Mouse (Mus musculus): ENCODE data around the gene Atxn3. TPM values are rescaled to one million over a fixed set of nuclear protein-coding genes. Genes with fewer than 3 reads are reported as not detected.

Gene Atxn3
- total and polyA plus RNA-seq, 2 experiments from 2014 or later: 8.0 to 12.4 TPM

DNA sequence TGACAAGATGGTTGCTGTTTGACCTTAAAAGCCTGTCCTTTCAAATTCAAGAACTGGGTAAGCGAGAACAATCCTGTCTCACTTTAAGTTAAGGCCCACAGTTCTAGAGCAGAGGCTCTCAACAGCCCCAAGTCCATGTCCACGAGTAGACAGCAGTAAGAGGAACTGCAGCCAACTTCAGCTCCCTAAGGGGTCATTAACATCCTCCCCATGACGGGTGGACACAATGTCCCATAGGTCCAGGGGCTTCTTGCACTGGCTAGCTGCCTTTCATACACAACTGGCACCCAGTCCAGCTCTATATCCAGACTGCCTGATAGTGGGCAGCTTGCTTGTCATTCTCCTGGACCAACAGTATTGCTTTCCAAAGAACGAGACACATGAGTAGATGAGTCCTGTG lies 9.2 kb downstream of the Atxn3 start:
- H3K27ac ChIP-seq (ENCODE audit: low read depth, low read length): no peak overlapping the region
- no peak overlapping the region for H3K4me3 ChIP-seq (ENCODE audit: low read depth, low read length)
- no peaks in the 10 kb centered on the region for H3K9me3 ChIP-seq (ENCODE audit: low read length)
- DNase-seq (ENCODE audit: low spot score) (no peak), ATAC-seq (ENCODE audit: low FRiP score) (no peak)
- 73% methylated on average over 4 of the region's 4 CpGs for WGBS
- no peak overlapping the region for H3K4me2 ChIP-seq (ENCODE audit: low read depth, low read length, poor library complexity, severe bottlenecking)
- TF ChIP-seq CTCF (IDR thresholded peaks at IDR 0.05): no peak
- no peak overlapping the region for H3K9ac ChIP-seq (replicated peaks; ENCODE audit: low read length, poor library complexity, severe bottlenecking)
- H3K36me3 ChIP-seq (ENCODE audit: insufficient read depth, low read length): peaks cover 22% of the 10 kb centered on the region; the same call in 1 of the 2 replicates
- H3K27me3 ChIP-seq (ENCODE audit: insufficient read depth, low read length): no peaks in the 10 kb centered on the region
- H3K4me1 ChIP-seq (ENCODE audit: insufficient read depth, low read length): no peaks in the 10 kb centered on the region

DNA sequence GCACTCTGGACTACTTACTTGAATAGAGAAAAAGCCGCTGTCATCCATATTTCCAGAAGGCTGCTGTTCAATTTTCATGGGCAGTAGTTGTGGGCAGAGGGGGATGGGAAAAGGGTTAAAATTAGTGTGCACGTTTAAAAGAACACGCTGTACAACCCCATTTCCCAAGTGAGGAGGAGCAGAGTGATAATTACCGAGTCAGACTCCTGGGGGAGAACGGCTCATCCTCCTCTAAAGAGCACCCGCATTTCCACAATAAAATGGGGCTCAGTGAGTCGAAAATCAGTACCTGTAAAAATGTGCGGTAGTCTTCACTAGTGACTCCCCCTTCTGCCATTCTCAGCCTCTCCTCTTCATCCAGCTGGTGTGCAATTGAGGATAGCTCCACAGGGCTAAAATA lies 10.1 kb downstream of the Atxn3 start:
- ATAC-seq (ENCODE audit: low FRiP score) (no peak), DNase-seq (ENCODE audit: low spot score) (no peak)
- H3K9me3 ChIP-seq (ENCODE audit: low read length): no peaks in the 10 kb centered on the region
- no peaks in the 10 kb centered on the region for H3K27me3 ChIP-seq (ENCODE audit: insufficient read depth, low read length)
- H3K27ac ChIP-seq (ENCODE audit: low read depth, low read length): no peak overlapping the region
- H3K4me2 ChIP-seq (ENCODE audit: low read depth, low read length, poor library complexity, severe bottlenecking): no peak overlapping the region
- no peak for TF ChIP-seq CTCF (IDR thresholded peaks at IDR 0.05)
- H3K36me3 ChIP-seq (ENCODE audit: insufficient read depth, low read length): peaks cover 22% of the 10 kb centered on the region; the same call in 1 of the 2 replicates
- WGBS: 89% methylated on average over 8 of the region's 8 CpGs
- H3K9ac ChIP-seq (replicated peaks; ENCODE audit: low read length, poor library complexity, severe bottlenecking): no peak overlapping the region
- no peaks in the 10 kb centered on the region for H3K4me1 ChIP-seq (ENCODE audit: insufficient read depth, low read length)
- no peak overlapping the region for H3K4me3 ChIP-seq (ENCODE audit: low read depth, low read length)

DNA sequence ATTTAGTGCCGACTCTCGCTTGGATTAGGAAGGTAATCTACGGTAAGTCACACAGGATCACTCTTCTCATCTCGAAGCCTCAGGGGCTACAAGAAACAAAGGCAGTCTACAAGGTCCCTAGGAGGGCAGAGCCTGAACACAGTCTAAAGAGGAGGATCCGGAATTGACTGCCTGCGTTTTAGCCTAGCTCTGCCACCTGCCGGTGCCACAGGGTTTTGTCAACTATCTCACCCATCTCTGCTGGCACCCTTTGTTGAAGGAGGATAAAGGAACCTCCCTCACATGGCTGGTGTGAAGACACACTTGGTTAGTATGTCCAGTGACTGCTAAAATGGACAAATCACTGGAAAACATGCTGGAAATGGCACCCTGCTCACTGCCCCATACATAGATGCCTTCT lies 20.5 kb downstream of the Atxn3 start:
- ATAC-seq (ENCODE audit: low FRiP score) (no peak), DNase-seq (ENCODE audit: low spot score) (no peak)
- Histone ChIP-seq H3K4me2 (ENCODE audit: low read depth, low read length, poor library complexity, severe bottlenecking) (no peak overlapping the region), H3K9me3 (ENCODE audit: low read length) (no peaks in the 10 kb centered on the region), H3K36me3 (ENCODE audit: insufficient read depth, low read length) (peaks cover 43% of the 10 kb centered on the region), H3K27me3 (ENCODE audit: insufficient read depth, low read length) (no peaks in the 10 kb centered on the region), H3K4me3 (ENCODE audit: low read depth, low read length) (no peak overlapping the region), H3K9ac (replicated peaks; ENCODE audit: low read length, poor library complexity, severe bottlenecking) (no peak overlapping the region), H3K27ac (ENCODE audit: low read depth, low read length) (no peak overlapping the region), H3K4me1 (ENCODE audit: insufficient read depth, low read length) (no peaks in the 10 kb centered on the region)
- peak; percentile 15; the same call in 1 of the 2 replicates for TF ChIP-seq CTCF (IDR thresholded peaks at IDR 0.05)
- WGBS: 82% methylated on average over 7 of the region's 7 CpGs

DNA sequence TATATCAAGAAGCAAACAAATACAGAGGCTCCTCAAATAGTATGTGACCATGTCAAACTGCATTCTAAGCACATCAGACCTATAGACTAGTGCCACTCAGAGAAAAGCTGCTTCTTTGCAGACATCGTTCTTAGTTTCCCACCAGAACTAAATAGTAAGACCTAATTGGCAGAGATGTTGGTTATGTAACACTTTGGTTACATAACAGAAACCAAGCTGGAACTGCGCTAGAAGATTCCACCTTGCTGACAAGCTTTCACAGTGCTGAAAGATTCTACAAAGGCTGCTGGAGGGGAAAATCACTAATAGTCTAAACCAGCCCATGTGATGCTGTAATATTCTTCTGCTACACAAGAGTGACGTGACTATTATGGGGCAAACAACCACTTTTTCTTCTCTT lies 22.8 kb downstream of the Atxn3 start:
- no peaks in the 10 kb centered on the region for H3K4me1 ChIP-seq (ENCODE audit: insufficient read depth, low read length)
- DNase-seq (ENCODE audit: low spot score) (no peak), ATAC-seq (ENCODE audit: low FRiP score) (no peak)
- H3K4me3 ChIP-seq (ENCODE audit: low read depth, low read length): no peak overlapping the region
- H3K4me2 ChIP-seq (ENCODE audit: low read depth, low read length, poor library complexity, severe bottlenecking): no peak overlapping the region
- 96% methylated on average over 3 of the region's 3 CpGs for WGBS
- no peak for TF ChIP-seq CTCF (IDR thresholded peaks at IDR 0.05)
- no peaks in the 10 kb centered on the region for H3K9me3 ChIP-seq (ENCODE audit: low read length)
- no peak overlapping the region for H3K27ac ChIP-seq (ENCODE audit: low read depth, low read length)
- peaks cover 44% of the 10 kb centered on the region for H3K36me3 ChIP-seq (ENCODE audit: insufficient read depth, low read length)
- H3K9ac ChIP-seq (replicated peaks; ENCODE audit: low read length, poor library complexity, severe bottlenecking): no peak overlapping the region
- H3K27me3 ChIP-seq (ENCODE audit: insufficient read depth, low read length): no peaks in the 10 kb centered on the region

DNA sequence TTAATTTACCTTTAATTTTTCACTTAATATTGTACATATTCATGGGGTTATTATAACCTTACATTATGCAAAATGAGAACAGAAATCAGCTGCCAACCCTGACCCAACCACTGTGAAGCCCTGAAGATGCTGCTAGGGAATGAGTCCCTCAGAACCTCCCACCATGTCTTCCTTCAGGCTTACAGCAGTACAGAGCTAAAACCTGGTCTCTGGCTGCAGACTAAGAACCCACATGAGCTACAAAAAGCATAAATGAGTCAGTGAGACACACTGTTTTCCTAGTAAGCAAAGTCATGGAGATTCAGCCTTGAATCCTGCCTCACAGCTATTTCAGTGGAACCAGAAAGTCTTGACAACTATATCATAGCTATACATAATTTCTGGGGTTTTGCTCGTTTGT lies 29.6 kb downstream of the Atxn3 start:
- 88% methylated on average over 1 of the region's 1 CpGs for WGBS
- H3K4me3 ChIP-seq (ENCODE audit: low read depth, low read length): no peak overlapping the region
- H3K4me1 ChIP-seq (ENCODE audit: insufficient read depth, low read length): no peaks in the 10 kb centered on the region
- DNase-seq (ENCODE audit: low spot score) (no peak), ATAC-seq (ENCODE audit: low FRiP score) (no peak)
- H3K27me3 ChIP-seq (ENCODE audit: insufficient read depth, low read length): no peaks in the 10 kb centered on the region
- TF ChIP-seq CTCF (IDR thresholded peaks at IDR 0.05): no peak
- no peak overlapping the region for H3K4me2 ChIP-seq (ENCODE audit: low read depth, low read length, poor library complexity, severe bottlenecking)
- H3K9ac ChIP-seq (replicated peaks; ENCODE audit: low read length, poor library complexity, severe bottlenecking): no peak overlapping the region
- H3K27ac ChIP-seq (ENCODE audit: low read depth, low read length): no peak overlapping the region
- no peaks in the 10 kb centered on the region for H3K9me3 ChIP-seq (ENCODE audit: low read length)
- H3K36me3 ChIP-seq (ENCODE audit: insufficient read depth, low read length): peaks cover 44% of the 10 kb centered on the region; the same call in 1 of the 2 replicates

DNA sequence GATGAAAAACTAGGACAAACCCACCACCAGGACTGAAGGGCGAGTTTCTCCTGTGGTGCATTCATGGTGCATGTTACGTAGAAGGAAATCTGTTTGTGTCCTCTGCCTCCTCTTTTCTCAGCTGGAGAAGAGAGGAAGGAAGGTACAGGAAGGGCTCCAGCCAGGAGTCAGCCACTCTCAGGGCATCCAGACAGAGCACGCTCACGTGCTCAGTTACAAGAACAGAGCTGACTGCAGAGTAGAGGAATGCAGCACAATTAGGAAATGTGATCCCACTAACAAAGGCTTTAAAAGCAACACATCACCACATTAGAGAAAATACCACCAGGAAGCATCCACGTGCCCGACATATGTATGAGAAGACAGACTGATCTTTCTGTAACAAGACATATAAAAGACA lies 35.7 kb downstream of the Atxn3 start:
- H3K27ac ChIP-seq (ENCODE audit: low read depth, low read length): no peak overlapping the region
- DNase-seq (ENCODE audit: low spot score) (no peak), ATAC-seq (ENCODE audit: low FRiP score) (no peak)
- H3K9me3 ChIP-seq (ENCODE audit: low read length): no peaks in the 10 kb centered on the region
- no peaks in the 10 kb centered on the region for H3K4me1 ChIP-seq (ENCODE audit: insufficient read depth, low read length)
- TF ChIP-seq CTCF (IDR thresholded peaks at IDR 0.05): no peak
- no peak overlapping the region for H3K4me2 ChIP-seq (ENCODE audit: low read depth, low read length, poor library complexity, severe bottlenecking)
- H3K4me3 ChIP-seq (ENCODE audit: low read depth, low read length): no peak overlapping the region
- H3K36me3 ChIP-seq (ENCODE audit: insufficient read depth, low read length): peaks cover 26% of the 10 kb centered on the region
- 85% methylated on average over 6 of the region's 6 CpGs for WGBS
- H3K9ac ChIP-seq (replicated peaks; ENCODE audit: low read length, poor library complexity, severe bottlenecking): no peak overlapping the region
- no peaks in the 10 kb centered on the region for H3K27me3 ChIP-seq (ENCODE audit: insufficient read depth, low read length)

All from midbrain, postnatal 0 days (tissue).